ENCODE assay signal across 23 mouse cellular contexts in genomic region chr2:170475164-170475563, GRCm38 (mm10). TPM values are rescaled to one million over a fixed set of nuclear protein-coding genes. Genes with fewer than 3 reads are reported as not detected.
DNase-seq lines count a peak whose midpoint lies in the region; ATAC-seq and TF ChIP-seq lines count a peak whose summit lies in the region.
"Had no signal": no experiment of that assay in that cellular context is flagged by ENCODE, and none has a peak within 500 bp of the region (broad histone marks: within the 10 kb centered on the region; RNA-seq: fewer than 3 reads in every experiment).

No protein-coding gene starts in this region.

- H3K36me3 ChIP-seq in kidney, postnatal 0 days (ENCODE audit: insufficient read depth, low read length), result no peaks in the 10 kb centered on the region
- no peaks in the 10 kb centered on the region for H3K36me3 ChIP-seq in heart, embryonic 10.5 days
- no peaks in the 10 kb centered on the region for H3K36me3 ChIP-seq in forebrain, embryonic 10.5 days (replicated peaks)
- H3K36me3 ChIP-seq: embryonic facial prominence, embryonic 10.5 days; heart, embryonic 15.5 days; hindbrain, embryonic 10.5 days had no signal

- H3K9ac ChIP-seq in kidney, postnatal 0 days (ENCODE audit: low read depth, low read length), result no peak overlapping the region
- H3K9ac ChIP-seq: heart, embryonic 15.5 days; hindbrain, embryonic 14.5 days had no signal

- in situ Hi-C loops in Patski (cut with MboI; ENCODE audit: low pct_unique_long_range_greater_than_20kb), result no loop called here

- DNase-seq in Patski (ENCODE audit: low read depth, low spot score), result no peak
- peak; percentile 94 for DNase-seq in kidney, adult 9 months
- DNase-seq in kidney, postnatal 0 days (ENCODE audit: low spot score), result no peak
- peak; percentile 52 to 84 for DNase-seq in kidney, postnatal 36 days
- DNase-seq in heart, embryonic 10.5 days (ENCODE audit: low spot score), result no peak
- DNase-seq in forebrain, embryonic 10.5 days (ENCODE audit: extremely low spot score, low spot score), result no peak
- DNase-seq: adrenal gland, postnatal 25 days; cerebellum, adult 18-20 months; cerebellum, postnatal 10 days; gastrocnemius, postnatal 36 days; heart, adult 18-20 months had no signal

- H3K4me1 ChIP-seq in kidney, postnatal 0 days (replicated peaks; ENCODE audit: insufficient read depth, low read length), result peaks cover 2% of the 10 kb centered on the region; the same call in 1 of the 2 replicates
- peaks cover 6% of the 10 kb centered on the region; the same call in 1 of the 2 replicates for H3K4me1 ChIP-seq in heart, embryonic 10.5 days
- peaks cover 3% of the 10 kb centered on the region for H3K4me1 ChIP-seq in forebrain, embryonic 10.5 days

- H3K9me3 ChIP-seq in kidney, postnatal 0 days (replicated peaks; ENCODE audit: low read length), result no peaks in the 10 kb centered on the region
- H3K9me3 ChIP-seq in heart, embryonic 10.5 days, result 0 out of 2 replicates have a peak, but pooled peaks cover 2% of the 10 kb centered on the region
- no peaks in the 10 kb centered on the region for H3K9me3 ChIP-seq in forebrain, embryonic 10.5 days
- H3K9me3 ChIP-seq: embryonic facial prominence, embryonic 10.5 days had no signal

- H3K27me3 ChIP-seq in Patski, result no peaks in the 10 kb centered on the region
- no peaks in the 10 kb centered on the region for H3K27me3 ChIP-seq in kidney, postnatal 0 days (ENCODE audit: insufficient read depth, low read length)
- H3K27me3 ChIP-seq in heart, embryonic 10.5 days (ENCODE audit: insufficient read depth, poor library complexity, severe bottlenecking), result peaks cover 77% of the 10 kb centered on the region
- H3K27me3 ChIP-seq in forebrain, embryonic 10.5 days (ENCODE audit: poor library complexity, severe bottlenecking), result peaks cover 30% of the 10 kb centered on the region

- no peak overlapping the region for H3K27ac ChIP-seq in kidney, postnatal 0 days
- H3K27ac ChIP-seq in heart, embryonic 10.5 days, result no peak overlapping the region
- H3K27ac ChIP-seq in forebrain, embryonic 10.5 days, result no peak overlapping the region
- H3K27ac ChIP-seq: embryonic facial prominence, embryonic 10.5 days; heart, embryonic 15.5 days; hindbrain, embryonic 10.5 days; hindbrain, embryonic 14.5 days had no signal

- peak; percentile 82 for ATAC-seq in Patski
- ATAC-seq in kidney, postnatal 0 days (replicated peaks; ENCODE audit: low FRiP score, low read depth), result peak; percentile 75
- no peak for ATAC-seq in granulocyte monocyte progenitor cell, adult 5-6 weeks (replicated peaks; ENCODE audit: poor library complexity, severe bottlenecking)
- ATAC-seq: forebrain, embryonic 14.5 days had no signal

- 52% methylated on average over 3 of the region's 3 CpGs for WGBS in kidney, postnatal 0 days
- WGBS in heart, embryonic 10.5 days, result 84% methylated on average over 3 of the region's 3 CpGs
- 63% methylated on average over 3 of the region's 3 CpGs for WGBS in forebrain, embryonic 10.5 days

- no peak overlapping the region for H3K4me3 ChIP-seq in kidney, postnatal 0 days (replicated peaks; ENCODE audit: low read depth, low read length)
- H3K4me3 ChIP-seq in heart, embryonic 10.5 days, result no peak overlapping the region
- no peak overlapping the region for H3K4me3 ChIP-seq in forebrain, embryonic 10.5 days
- H3K4me3 ChIP-seq: embryonic facial prominence, embryonic 10.5 days; heart, embryonic 15.5 days; hindbrain, embryonic 10.5 days had no signal

- CTCF ChIA-PET in Patski (lab: Charles Lee), result interaction anchor here (0.8 to 1.3 kb wide), 8 partner anchors 9 to 35 kb away, joined by 3 to 7 read pairs (median 3); no protein-coding TSS in a partner anchor

- no peak overlapping the region for H3K4me2 ChIP-seq in kidney, postnatal 0 days (ENCODE audit: low read length)
- H3K4me2 ChIP-seq: heart, embryonic 11.5 days; heart, embryonic 15.5 days; hindbrain, embryonic 14.5 days had no signal

- no peak for TF ChIP-seq CTCF in Patski (IDR thresholded peaks at IDR 0.05)
- no peak for TF ChIP-seq CTCF in kidney, postnatal 0 days (IDR thresholded peaks at IDR 0.05; ENCODE audit: low read depth)

- POLR2A ChIA-PET in Patski (lab: Charles Lee), result no interaction called here

RNA-seq across cellular contexts. Expression of gene Pfdn4, which starts 21.1 kb away (rescaled TPM):
- 146 TPM for polyA plus RNA-seq in Patski (2021)
- 105 and 113 TPM in 2 replicates for polyA plus RNA-seq in kidney, postnatal 0 days (2015; fragmentation: Nextera tagmentation; extraction: Ambion mirVana)
- 57.2 and 71.5 TPM in 2 replicates for polyA plus RNA-seq in heart, embryonic 10.5 days (2016; fragmentation: Nextera tagmentation; extraction: Ambion mirVana)
- 52.7 and 59.1 TPM in 2 replicates for total RNA-seq in granulocyte monocyte progenitor cell, adult 5-6 weeks (2014; fragmentation: Nextera tagmentation)
- 58.7 and 82.4 TPM in 2 replicates for total RNA-seq in granulocyte monocyte progenitor cell, adult 5-6 weeks (2017)
- polyA plus RNA-seq in forebrain, embryonic 10.5 days (2016; fragmentation: Nextera tagmentation; extraction: Ambion mirVana), result 94.0 and 98.9 TPM in 2 replicates

RNA-seq across cellular contexts. Expression of gene Cyp24a1, which starts 21.8 kb away (rescaled TPM):
- polyA plus RNA-seq in Patski (2021), result 0.19 TPM
- polyA plus RNA-seq in kidney, postnatal 0 days (2015; fragmentation: Nextera tagmentation; extraction: Ambion mirVana), result 7.4 TPM in 2 replicates
- polyA plus RNA-seq in heart, embryonic 10.5 days (2016; fragmentation: Nextera tagmentation; extraction: Ambion mirVana), result not detected in 2 replicates
- not detected in 2 replicates for total RNA-seq in granulocyte monocyte progenitor cell, adult 5-6 weeks (2014; fragmentation: Nextera tagmentation)
- total RNA-seq in granulocyte monocyte progenitor cell, adult 5-6 weeks (2017), result not detected in 2 replicates
- 0.05 TPM in 1 of 2 replicates, not detected in the other for polyA plus RNA-seq in forebrain, embryonic 10.5 days (2016; fragmentation: Nextera tagmentation; extraction: Ambion mirVana)
- total RNA-seq: adrenal gland, adult 18-20 months; adrenal gland, postnatal 25 days; ES-E14; gastrocnemius, adult 8-10 months; gastrocnemius, postnatal 36 days; heart, adult 18-20 months; heart, postnatal 25 days had no signal
- polyA plus RNA-seq: embryonic facial prominence, embryonic 10.5 days; embryonic facial prominence, embryonic 14.5 days; forebrain, embryonic 14.5 days; heart, embryonic 11.5 days; heart, embryonic 15.5 days had no signal

RNA-seq across cellular contexts. Expression of gene Bcas1, which starts 47.5 kb away (rescaled TPM):
- not detected for polyA plus RNA-seq in Patski (2021)
- 0.61 and 0.94 TPM in 2 replicates for polyA plus RNA-seq in kidney, postnatal 0 days (2015; fragmentation: Nextera tagmentation; extraction: Ambion mirVana)
- 1.5 and 3.0 TPM in 2 replicates for polyA plus RNA-seq in heart, embryonic 10.5 days (2016; fragmentation: Nextera tagmentation; extraction: Ambion mirVana)
- total RNA-seq in granulocyte monocyte progenitor cell, adult 5-6 weeks (2014; fragmentation: Nextera tagmentation), result not detected in 2 replicates
- 0.30 and 0.41 TPM in 2 replicates for total RNA-seq in granulocyte monocyte progenitor cell, adult 5-6 weeks (2017)
- 0.49 and 0.50 TPM in 2 replicates for polyA plus RNA-seq in forebrain, embryonic 10.5 days (2016; fragmentation: Nextera tagmentation; extraction: Ambion mirVana)

Comparison
In these comparisons a context has a peak if more than half of its experiments do, and no peak if none do; other contexts are left out.
1. DNase-seq: peak in kidney, adult 9 months (single experiment) and kidney, postnatal 36 days (2 of 2); none in Patski (single experiment), kidney, postnatal 0 days (single experiment), heart, embryonic 10.5 days (single experiment) and forebrain, embryonic 10.5 days (single experiment).